Mouse (Mus musculus) embryonic fibroblast, embryonic 13.5 days (primary cell): Measurements from ENCODE around the gene Wiz.

Experiments used
- CTCF ChIP-seq: IDR thresholded peaks from 2 replicates; pipeline ENCODE4 v1.5.1; 2011; ENCODE audit warnings: mild to moderate bottlenecking, control low read depth, low read length, moderate library complexity, borderline replicate concordance; ENCODE audit not compliant: insufficient read depth
- POLR2A ChIP-seq: IDR thresholded peaks from 2 replicates; pipeline ENCODE4 v1.6.1; 2011; ENCODE audit warnings: low read depth, mild to moderate bottlenecking, control low read depth, low read length, moderate library complexity

DNA sequence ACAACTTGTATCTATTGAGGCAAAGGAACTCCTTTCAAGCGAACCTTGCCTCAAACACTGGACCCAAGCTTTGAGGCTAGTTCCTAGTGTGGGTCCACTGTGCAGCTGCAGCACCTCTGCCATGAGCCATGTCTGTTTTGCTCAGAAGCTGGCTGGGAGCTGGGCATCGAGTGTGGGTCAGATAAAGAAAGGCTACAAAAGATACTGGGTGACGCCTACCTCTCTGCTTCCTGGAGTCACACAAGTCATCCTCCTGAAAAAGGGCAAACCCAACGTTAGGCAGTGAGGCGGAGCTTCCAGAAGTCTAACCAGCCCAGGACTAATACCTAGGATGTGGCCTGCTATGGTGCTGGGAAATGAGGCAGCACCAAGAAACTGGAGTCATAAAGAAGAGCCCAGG, 75.3 kb downstream of the Wiz start:
- no peak for TF ChIP-seq CTCF
- TF ChIP-seq POLR2A = no peak
